Mouse (Mus musculus): ENCODE data around the gene Grin3a. TPM values are rescaled to one million over a fixed set of nuclear protein-coding genes. Genes with fewer than 3 reads are reported as not detected.

Grin3a gene
- total and polyA plus RNA-seq, 2 experiments, result not detected

- TF ChIP-seq POLR2A (IDR thresholded peaks at IDR 0.05; ENCODE audit: extremely low read depth, insufficient read depth, low read length) (no peak), CTCF (IDR thresholded peaks at IDR 0.05; ENCODE audit: low read depth, low read length) (no peak)
- DNase-seq (ENCODE audit: extremely low read depth, low read depth, low spot score), result no peak
- WGBS, result 82% methylated on average over 5 of the region's 5 CpGs
Observed at GRCm38 (mm10) chr4:49742847-49743246, 102.7 kb downstream of the Grin3a start.

GRCm38 (mm10) chr4:49741942-49742341 is 103.6 kb downstream of the Grin3a start:
- Histone ChIP-seq H3K36me3 (ENCODE audit: control insufficient read depth, insufficient read depth, low read length) (no peaks in the 10 kb centered on the region), H3K79me2 (ENCODE audit: control insufficient read depth, insufficient read depth, low read length) (no peaks in the 10 kb centered on the region), H3K27me3 (ENCODE audit: control insufficient read depth, insufficient read depth, low read length) (no peaks in the 10 kb centered on the region), H3K4me3 (ENCODE audit: insufficient read depth, low read depth, low read length) (no peak overlapping the region), H3K4me1 (ENCODE audit: control insufficient read depth, insufficient read depth, low read length) (no peaks in the 10 kb centered on the region), H3K27ac (replicated peaks; ENCODE audit: insufficient read depth, low read depth, low read length) (no peak overlapping the region), H3K9ac (ENCODE audit: low read depth, low read length) (no peak overlapping the region)
- no peak for DNase-seq (ENCODE audit: extremely low read depth, low read depth, low spot score)
- WGBS, result 87% methylated on average over 2 of the region's 2 CpGs
- TF ChIP-seq CTCF (IDR thresholded peaks at IDR 0.05; ENCODE audit: low read depth, low read length) (no peak), POLR2A (IDR thresholded peaks at IDR 0.05; ENCODE audit: extremely low read depth, insufficient read depth, low read length) (no peak)

More at GRCm38 (mm10) chr4:49742847-49743246, 102.7 kb downstream of the Grin3a start:
- Histone ChIP-seq H3K27ac (replicated peaks; ENCODE audit: insufficient read depth, low read depth, low read length) (no peak overlapping the region), H3K79me2 (ENCODE audit: control insufficient read depth, insufficient read depth, low read length) (no peaks in the 10 kb centered on the region), H3K27me3 (ENCODE audit: control insufficient read depth, insufficient read depth, low read length) (no peaks in the 10 kb centered on the region), H3K4me3 (ENCODE audit: insufficient read depth, low read depth, low read length) (no peak overlapping the region), H3K4me1 (ENCODE audit: control insufficient read depth, insufficient read depth, low read length) (no peaks in the 10 kb centered on the region), H3K36me3 (ENCODE audit: control insufficient read depth, insufficient read depth, low read length) (no peaks in the 10 kb centered on the region), H3K9ac (ENCODE audit: low read depth, low read length) (no peak overlapping the region)

DNA sequence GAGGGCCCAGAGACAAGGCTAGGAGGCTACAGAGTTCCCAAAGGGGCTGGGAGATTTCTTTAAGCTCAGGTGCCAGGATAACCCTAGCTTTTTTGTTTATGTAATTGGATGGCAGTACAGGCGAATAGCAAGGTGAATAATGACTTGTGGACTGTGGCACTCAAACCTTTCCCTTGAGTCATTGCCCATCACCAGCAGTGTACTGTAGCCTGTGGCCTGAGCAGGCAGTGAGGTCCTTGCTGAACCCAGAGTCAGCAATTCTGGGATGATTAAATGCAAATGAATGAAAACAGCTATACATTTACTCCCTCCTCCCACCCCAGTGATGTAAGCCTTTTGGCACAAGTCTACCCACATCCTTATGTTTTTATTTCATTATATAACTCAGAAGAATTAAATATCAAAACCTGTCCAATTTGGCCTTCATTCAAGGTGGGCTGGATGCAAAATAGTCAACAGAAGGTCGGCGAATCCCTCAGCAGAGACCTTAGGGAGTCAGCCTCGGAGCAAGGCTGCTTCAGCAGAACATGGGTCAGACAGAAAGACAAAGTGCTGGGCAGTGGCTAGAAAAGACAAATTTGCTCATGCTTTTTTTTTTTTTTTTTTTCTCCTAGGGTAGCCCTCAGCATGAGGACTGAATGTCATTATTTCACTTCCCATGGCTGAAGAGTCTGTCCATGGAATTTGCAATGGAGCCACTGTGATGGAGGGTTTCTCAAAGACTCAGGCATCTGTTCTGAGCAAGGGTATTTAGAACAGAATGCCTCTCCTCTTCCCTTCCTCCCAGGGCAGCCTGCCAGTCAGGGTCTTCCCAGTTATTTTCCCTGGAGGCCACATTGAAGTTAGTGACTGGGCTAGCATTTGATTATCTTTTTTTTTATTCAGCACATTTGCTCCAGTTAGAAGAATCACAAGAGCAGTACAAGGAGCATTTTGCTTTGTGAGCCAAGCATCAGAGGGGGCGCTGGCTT is 104.5 kb downstream of the Grin3a start:
- no peaks in the 10 kb centered on the region for H3K27me3 ChIP-seq (ENCODE audit: control insufficient read depth, insufficient read depth, low read length)
- TF ChIP-seq CTCF (IDR thresholded peaks at IDR 0.05; ENCODE audit: low read depth, low read length) (no peak), POLR2A (IDR thresholded peaks at IDR 0.05; ENCODE audit: extremely low read depth, insufficient read depth, low read length) (no peak)
- H3K36me3 ChIP-seq (ENCODE audit: control insufficient read depth, insufficient read depth, low read length), result no peaks in the 10 kb centered on the region
- no peak for DNase-seq (ENCODE audit: extremely low read depth, low read depth, low spot score)
- no peak overlapping the region for H3K9ac ChIP-seq (ENCODE audit: low read depth, low read length)
- no peak overlapping the region for H3K4me3 ChIP-seq (ENCODE audit: insufficient read depth, low read depth, low read length)
- H3K27ac ChIP-seq (replicated peaks; ENCODE audit: insufficient read depth, low read depth, low read length), result no peak overlapping the region
- WGBS, result 85% methylated on average over 5 of the region's 5 CpGs
- no peaks in the 10 kb centered on the region for H3K4me1 ChIP-seq (ENCODE audit: control insufficient read depth, insufficient read depth, low read length)
- H3K79me2 ChIP-seq (ENCODE audit: control insufficient read depth, insufficient read depth, low read length), result no peaks in the 10 kb centered on the region

GRCm38 (mm10) chr4:49739561-49739960 is 106.0 kb downstream of the Grin3a start:
- no peaks in the 10 kb centered on the region for H3K4me1 ChIP-seq (ENCODE audit: control insufficient read depth, insufficient read depth, low read length)
- no peaks in the 10 kb centered on the region for H3K79me2 ChIP-seq (ENCODE audit: control insufficient read depth, insufficient read depth, low read length)
- DNase-seq (ENCODE audit: extremely low read depth, low read depth, low spot score), result no peak
- TF ChIP-seq POLR2A (IDR thresholded peaks at IDR 0.05; ENCODE audit: extremely low read depth, insufficient read depth, low read length) (no peak), CTCF (IDR thresholded peaks at IDR 0.05; ENCODE audit: low read depth, low read length) (no peak)
- no peaks in the 10 kb centered on the region for H3K27me3 ChIP-seq (ENCODE audit: control insufficient read depth, insufficient read depth, low read length)
- no peak overlapping the region for H3K9ac ChIP-seq (ENCODE audit: low read depth, low read length)
- H3K36me3 ChIP-seq (ENCODE audit: control insufficient read depth, insufficient read depth, low read length), result no peaks in the 10 kb centered on the region
- no peak overlapping the region for H3K27ac ChIP-seq (replicated peaks; ENCODE audit: insufficient read depth, low read depth, low read length)
- no peak overlapping the region for H3K4me3 ChIP-seq (ENCODE audit: insufficient read depth, low read depth, low read length)
- WGBS, result 78% methylated on average over 1 of the region's 1 CpGs

GRCm38 (mm10) chr4:49729326-49729725 is 116.2 kb downstream of the Grin3a start:
- Histone ChIP-seq H3K27me3 (ENCODE audit: control insufficient read depth, insufficient read depth, low read length) (no peaks in the 10 kb centered on the region), H3K4me1 (ENCODE audit: control insufficient read depth, insufficient read depth, low read length) (no peaks in the 10 kb centered on the region), H3K4me3 (ENCODE audit: insufficient read depth, low read depth, low read length) (no peak overlapping the region), H3K79me2 (ENCODE audit: control insufficient read depth, insufficient read depth, low read length) (no peaks in the 10 kb centered on the region), H3K9ac (ENCODE audit: low read depth, low read length) (no peak overlapping the region), H3K36me3 (ENCODE audit: control insufficient read depth, insufficient read depth, low read length) (no peaks in the 10 kb centered on the region), H3K27ac (replicated peaks; ENCODE audit: insufficient read depth, low read depth, low read length) (no peak overlapping the region)
- 63% methylated on average over 3 of the region's 3 CpGs for WGBS
- no peak for DNase-seq (ENCODE audit: extremely low read depth, low read depth, low spot score)
- TF ChIP-seq CTCF (IDR thresholded peaks at IDR 0.05; ENCODE audit: low read depth, low read length) (no peak), POLR2A (IDR thresholded peaks at IDR 0.05; ENCODE audit: extremely low read depth, insufficient read depth, low read length) (no peak)

- Histone ChIP-seq H3K79me2 (ENCODE audit: control insufficient read depth, insufficient read depth, low read length) (no peaks in the 10 kb centered on the region), H3K9ac (ENCODE audit: low read depth, low read length) (no peak overlapping the region), H3K36me3 (ENCODE audit: control insufficient read depth, insufficient read depth, low read length) (no peaks in the 10 kb centered on the region), H3K4me1 (ENCODE audit: control insufficient read depth, insufficient read depth, low read length) (no peaks in the 10 kb centered on the region), H3K27me3 (ENCODE audit: control insufficient read depth, insufficient read depth, low read length) (no peaks in the 10 kb centered on the region), H3K27ac (replicated peaks; ENCODE audit: insufficient read depth, low read depth, low read length) (no peak overlapping the region), H3K4me3 (ENCODE audit: insufficient read depth, low read depth, low read length) (no peak overlapping the region)
- WGBS, result 89% methylated on average over 2 of the region's 2 CpGs
- TF ChIP-seq CTCF (IDR thresholded peaks at IDR 0.05; ENCODE audit: low read depth, low read length) (no peak), POLR2A (IDR thresholded peaks at IDR 0.05; ENCODE audit: extremely low read depth, insufficient read depth, low read length) (no peak)
- no peak for DNase-seq (ENCODE audit: extremely low read depth, low read depth, low spot score)
Observed at GRCm38 (mm10) chr4:49723908-49724307, 121.6 kb downstream of the Grin3a start.
